8 mouse cellular contexts compared by ENCODE assay signal in the genomic region with DNA sequence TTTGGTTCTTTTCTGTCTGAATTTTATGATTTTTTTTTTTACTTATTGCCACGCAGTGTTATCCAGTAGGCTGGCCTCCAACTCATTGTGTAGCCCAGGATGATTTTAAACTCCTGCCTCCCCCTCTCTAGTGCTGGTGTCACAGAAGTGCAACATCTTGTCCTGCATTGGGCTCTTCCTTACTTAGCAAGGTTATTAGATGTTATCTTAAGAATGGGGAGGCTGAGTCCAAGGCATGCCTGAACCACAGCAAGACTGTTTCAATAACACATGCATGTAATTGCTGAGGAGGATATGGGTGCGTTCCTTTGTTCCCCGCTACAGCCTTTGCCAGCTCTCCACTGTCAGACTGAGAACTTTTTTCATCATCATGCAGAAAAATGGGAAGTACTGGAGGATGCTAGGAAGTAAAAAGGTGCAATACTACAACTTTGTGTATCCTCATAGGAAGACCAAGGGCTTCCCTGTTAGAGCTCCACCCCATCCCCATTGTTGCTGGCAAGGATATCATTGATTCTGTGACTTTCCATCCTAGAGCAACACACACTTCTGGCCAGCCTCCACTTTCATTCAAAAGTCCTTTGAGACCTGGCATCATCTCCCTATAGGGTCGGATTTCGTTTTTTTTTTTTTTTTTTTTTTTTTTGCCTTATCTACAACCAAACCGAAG. TPM values are rescaled to one million over a fixed set of nuclear protein-coding genes. Genes with fewer than 3 reads are reported as not detected.
A peak's percentile ranks its signal among the peaks of the same experiment; 100 is the strongest.
DNase-seq lines count a peak whose midpoint lies in the region; ATAC-seq and TF ChIP-seq lines count a peak whose summit lies in the region.

No protein-coding gene starts in this region.

- H3K36me3 ChIP-seq in lung, embryonic 16.5 days (ENCODE audit: control insufficient read depth, insufficient read depth, low read length): peaks cover 29% of the 10 kb centered on the region
- H3K36me3 ChIP-seq in limb, embryonic 13.5 days: peaks cover 40% of the 10 kb centered on the region
- peaks cover 23% of the 10 kb centered on the region for H3K36me3 ChIP-seq in stomach, embryonic 15.5 days

- H3K4me1 ChIP-seq in lung, embryonic 16.5 days (replicated peaks; ENCODE audit: control insufficient read depth, insufficient read depth, low read length): peaks cover 9% of the 10 kb centered on the region; the same call in 1 of the 2 replicates
- H3K4me1 ChIP-seq in embryonic fibroblast, embryonic 13.5 days (ENCODE audit: control insufficient read depth, insufficient read depth, low read length): peaks cover 2% of the 10 kb centered on the region; the same call in 1 of the 2 replicates
- H3K4me1 ChIP-seq in limb, embryonic 13.5 days: peaks cover 20% of the 10 kb centered on the region
- 0 out of 2 replicates have a peak, but pooled peaks cover 3% of the 10 kb centered on the region for H3K4me1 ChIP-seq in stomach, embryonic 15.5 days

- no peaks in the 10 kb centered on the region for H3K9me3 ChIP-seq in lung, embryonic 16.5 days (ENCODE audit: control insufficient read depth, low read length)
- no peaks in the 10 kb centered on the region for H3K9me3 ChIP-seq in limb, embryonic 13.5 days
- no peaks in the 10 kb centered on the region for H3K9me3 ChIP-seq in stomach, embryonic 15.5 days

- 45% methylated on average over 6 of the region's 6 CpGs for WGBS in lung, embryonic 16.5 days
- 66% methylated on average over 6 of the region's 6 CpGs for WGBS in limb, embryonic 13.5 days
- 42% methylated on average over 6 of the region's 6 CpGs for WGBS in stomach, embryonic 15.5 days

- no peak for DNase-seq in lung, postnatal 25 days (ENCODE audit: low spot score)
- DNase-seq in ovary, postnatal 36 days (ENCODE audit: low spot score): no peak
- DNase-seq in spleen, postnatal 14 days (ENCODE audit: low spot score in 2 of 2): no peak

- no peaks in the 10 kb centered on the region for H3K27me3 ChIP-seq in lung, embryonic 16.5 days (ENCODE audit: control insufficient read depth, insufficient read depth, low read depth, low read length)
- H3K27me3 ChIP-seq in limb, embryonic 13.5 days: no peaks in the 10 kb centered on the region
- no peaks in the 10 kb centered on the region for H3K27me3 ChIP-seq in stomach, embryonic 15.5 days (replicated peaks)

- H3K27ac ChIP-seq in lung, embryonic 16.5 days (ENCODE audit: low read length): no peak overlapping the region
- peak overlapping the region; percentile 24; the same call in 1 of the 2 replicates for H3K27ac ChIP-seq in embryonic fibroblast, embryonic 13.5 days (ENCODE audit: insufficient read depth, low read length)
- no peak overlapping the region for H3K27ac ChIP-seq in limb, embryonic 13.5 days
- no peak overlapping the region for H3K27ac ChIP-seq in stomach, embryonic 15.5 days

- no peak for ATAC-seq in lung, embryonic 16.5 days (ENCODE audit: low read depth)
- ATAC-seq in limb, embryonic 13.5 days (ENCODE audit: low FRiP score, low read depth): no peak
- ATAC-seq in stomach, embryonic 15.5 days (ENCODE audit: insufficient read depth, low FRiP score, low read depth): no peak
- no peak for ATAC-seq in inflammation-experienced regulatory T-cells, adult 6 months

- TF ChIP-seq CTCF in embryonic fibroblast, embryonic 13.5 days (IDR thresholded peaks at IDR 0.05; ENCODE audit: borderline replicate concordance, insufficient read depth, low read length): no peak

- H3K4me2 ChIP-seq in lung, embryonic 16.5 days (ENCODE audit: low read depth, low read length): peak overlapping the region; percentile 73
- H3K4me2 ChIP-seq in limb, embryonic 13.5 days (replicated peaks): peak overlapping the region; percentile 74
- peak overlapping the region; percentile 67 for H3K4me2 ChIP-seq in stomach, embryonic 15.5 days

- peak overlapping the region; percentile 100 for H3K4me3 ChIP-seq in lung, embryonic 16.5 days (ENCODE audit: low read length)
- H3K4me3 ChIP-seq in embryonic fibroblast, embryonic 13.5 days (ENCODE audit: insufficient read depth, low read length): peak overlapping the region; percentile 69
- H3K4me3 ChIP-seq in limb, embryonic 13.5 days: peak overlapping the region; percentile 99
- H3K4me3 ChIP-seq in stomach, embryonic 15.5 days (replicated peaks): peak overlapping the region; percentile 57

- TF ChIP-seq POLR2A in embryonic fibroblast, embryonic 13.5 days (IDR thresholded peaks at IDR 0.05; ENCODE audit: low read depth, low read length): no peak

- H3K9ac ChIP-seq in lung, embryonic 16.5 days (ENCODE audit: low read length): peak overlapping the region; percentile 67
- H3K9ac ChIP-seq in limb, embryonic 13.5 days: peak overlapping the region; percentile 76
- H3K9ac ChIP-seq in stomach, embryonic 15.5 days: no peak overlapping the region

RNA-seq across cellular contexts. Expression of a gene that starts 1.1 kb away (rescaled TPM):
- polyA plus RNA-seq in lung, embryonic 16.5 days (2015; fragmentation: Nextera tagmentation; extraction: Ambion mirVana): 2,116 and 2,117 TPM in 2 replicates
- polyA plus RNA-seq in embryonic fibroblast, embryonic 13.5 days (2011; ENCODE audit: insufficient read length, low read depth, missing spikeins): 979 and 1,112 TPM in 2 replicates
- polyA plus RNA-seq in limb, embryonic 13.5 days (2015; fragmentation: Nextera tagmentation; extraction: Ambion mirVana): 1,947 and 1,954 TPM in 2 replicates
- 2,393 and 2,495 TPM in 2 replicates for polyA plus RNA-seq in stomach, embryonic 15.5 days (2015; fragmentation: Nextera tagmentation; extraction: Ambion mirVana)
- polyA plus RNA-seq in inflammation-experienced regulatory T-cells, adult 6 months (2017; shearing (Covaris generic)): 100 to 1,000 TPM; 459 to 529 (median 464) TPM

RNA-seq across cellular contexts. Expression of a gene that starts 9.4 kb away (rescaled TPM):
- polyA plus RNA-seq in lung, embryonic 16.5 days (2015; fragmentation: Nextera tagmentation; extraction: Ambion mirVana): 10.2 and 11.4 TPM in 2 replicates
- polyA plus RNA-seq in embryonic fibroblast, embryonic 13.5 days (2011; ENCODE audit: insufficient read length, low read depth, missing spikeins): 32.4 and 36.8 TPM in 2 replicates
- 9.0 and 10.5 TPM in 2 replicates for polyA plus RNA-seq in limb, embryonic 13.5 days (2015; fragmentation: Nextera tagmentation; extraction: Ambion mirVana)
- polyA plus RNA-seq in stomach, embryonic 15.5 days (2015; fragmentation: Nextera tagmentation; extraction: Ambion mirVana): 10.1 and 11.7 TPM in 2 replicates
- 10 to 100 TPM; 37.9 to 63.7 (median 44.3) TPM for polyA plus RNA-seq in inflammation-experienced regulatory T-cells, adult 6 months (2017; shearing (Covaris generic))

RNA-seq across cellular contexts. Expression of a gene that starts 23.2 kb away (rescaled TPM):
- 432 and 461 TPM in 2 replicates for polyA plus RNA-seq in lung, embryonic 16.5 days (2015; fragmentation: Nextera tagmentation; extraction: Ambion mirVana)
- polyA plus RNA-seq in embryonic fibroblast, embryonic 13.5 days (2011; ENCODE audit: insufficient read length, low read depth, missing spikeins): 270 and 308 TPM in 2 replicates
- 564 and 574 TPM in 2 replicates for polyA plus RNA-seq in limb, embryonic 13.5 days (2015; fragmentation: Nextera tagmentation; extraction: Ambion mirVana)
- 522 and 529 TPM in 2 replicates for polyA plus RNA-seq in stomach, embryonic 15.5 days (2015; fragmentation: Nextera tagmentation; extraction: Ambion mirVana)
- polyA plus RNA-seq in inflammation-experienced regulatory T-cells, adult 6 months (2017; shearing (Covaris generic)): 100 to 1,000 TPM; 186 to 360 (median 347) TPM

RNA-seq across cellular contexts. Expression of a gene that starts 46.6 kb away (rescaled TPM):
- polyA plus RNA-seq in lung, embryonic 16.5 days (2015; fragmentation: Nextera tagmentation; extraction: Ambion mirVana): 647 and 740 TPM in 2 replicates
- 887 and 940 TPM in 2 replicates for polyA plus RNA-seq in embryonic fibroblast, embryonic 13.5 days (2011; ENCODE audit: insufficient read length, low read depth, missing spikeins)
- 797 and 826 TPM in 2 replicates for polyA plus RNA-seq in limb, embryonic 13.5 days (2015; fragmentation: Nextera tagmentation; extraction: Ambion mirVana)
- 639 and 789 TPM in 2 replicates for polyA plus RNA-seq in stomach, embryonic 15.5 days (2015; fragmentation: Nextera tagmentation; extraction: Ambion mirVana)
- polyA plus RNA-seq in inflammation-experienced regulatory T-cells, adult 6 months (2017; shearing (Covaris generic)): 1,000 to 10,000 TPM in 2 of 3 experiments, 100 to 1,000 TPM in 1; 923 to 1,212 (median 1,047) TPM
